Mouse (Mus musculus) forebrain, postnatal 0 days (tissue): ENCODE measurements around the gene Tstd3. TPM values are rescaled to one million over a fixed set of nuclear protein-coding genes. Genes with fewer than 3 reads are reported as not detected.

Experiments used
- ATAC-seq: fragments of 200-750 bp; cut with Nextera tagmentation; 2 replicates; pipeline ENCODE4 v1.8.0; 2017; ENCODE audit warnings: mild to moderate bottlenecking, moderate library complexity
- DNase-seq: peaks from one replicate; pipeline ENCODE4 v3.0.0-alpha.2; 2015
- H3K27ac ChIP-seq: fragments of 300-500 bp; sonication (generic); 2 replicates; pipeline ENCODE4 v1.5.1; 2014; ENCODE audit warnings: low read depth, mild to moderate bottlenecking, antibody characterized with exemption, low read length, moderate library complexity, mixed read lengths
- H3K27me3 ChIP-seq: fragments of 300-500 bp; sonication (generic); 2 replicates; pipeline ENCODE4 v1.6.1; 2014; ENCODE audit warnings: mild to moderate bottlenecking, low read length, mixed read lengths; ENCODE audit not compliant: insufficient read depth
- H3K36me3 ChIP-seq: fragments of 300-500 bp; sonication (generic); 2 replicates; pipeline ENCODE4 v1.6.1; 2014; ENCODE audit warnings: mild to moderate bottlenecking, moderate library complexity; ENCODE audit not compliant: insufficient read depth
- H3K4me1 ChIP-seq: fragments of 300-500 bp; sonication (generic); 2 replicates; pipeline ENCODE4 v1.6.1; 2014; ENCODE audit warnings: antibody characterized with exemption; ENCODE audit not compliant: insufficient read depth
- H3K4me2 ChIP-seq: fragments of 300-500 bp; sonication (generic); 2 replicates; pipeline ENCODE4 v1.6.1; 2014; ENCODE audit warnings: low read depth, mild to moderate bottlenecking, moderate library complexity
- H3K4me3 ChIP-seq: fragments of 300-500 bp; sonication (generic); 2 replicates; pipeline ENCODE4 v1.5.1; 2014; ENCODE audit warnings: low read depth, low read length, mixed read lengths
- H3K9ac ChIP-seq: fragments of 300-500 bp; sonication (generic); 2 replicates; pipeline ENCODE4 v1.6.1; 2014; ENCODE audit warnings: mild to moderate bottlenecking
- H3K9me3 ChIP-seq: fragments of 300-500 bp; sonication (generic); 2 replicates; pipeline ENCODE4 v1.6.1; 2016; ENCODE audit warnings: low read length
- CTCF ChIP-seq: sonication (generic); IDR thresholded peaks from 2 replicates; pipeline ENCODE4 v1.5.1; 2016; ENCODE audit warnings: antibody characterized with exemption, control low read depth, low read depth
- WGBS: fragments of 180-500 bp; shearing (Covaris S2); extraction: QIAGEN DNeasy Blood & Tissue Kit; methylation state at CpG from one replicate; pipeline ENCODE4 v1.1.7; 2014; 5-methylcytosine and 5-hydroxymethylcytosine counted together
- polyA plus RNA-seq: library from polyadenylated mRNA; unstranded; fragments of >200 nt; fragmentation: Nextera tagmentation; extraction: Ambion mirVana; gene quantifications from 2 replicates; pipeline ENCODE4 v1.2.1, GENCODE M21; 2015
- total RNA-seq: library from RNA; depleted of rRNA; stranded (reverse); fragments of >200 nt; gene quantifications from 2 replicates; pipeline ENCODE4 v1.2.3, GENCODE M21; 2014

Gene Tstd3
- total and polyA plus RNA-seq, 2 experiments from 2014 or later, result 15.9 to 16.6 TPM

GRCm38 (mm10) chr4:21772306-21772705 lies 5.3 kb upstream of the Tstd3 start:
- ATAC-seq, result no peak
- Histone ChIP-seq H3K4me1 (peaks cover 1% of the 10 kb centered on the region), H3K4me2 (no peak overlapping the region), H3K27ac (no peak overlapping the region), H3K9ac (no peak overlapping the region), H3K27me3 (no peaks in the 10 kb centered on the region), H3K9me3 (no peaks in the 10 kb centered on the region), H3K4me3 (no peak overlapping the region), H3K36me3 (no peaks in the 10 kb centered on the region)
- DNase-seq, result no peak
- no peak for TF ChIP-seq CTCF
- 100% methylated on average over 1 of the region's 1 CpGs for WGBS

- ATAC-seq (no peak), DNase-seq (no peak)
- TF ChIP-seq CTCF, result no peak
- Histone ChIP-seq H3K4me2 (no peak overlapping the region), H3K4me1 (no peaks in the 10 kb centered on the region), H3K9ac (no peak overlapping the region), H3K4me3 (no peak overlapping the region), H3K27ac (no peak overlapping the region), H3K9me3 (no peaks in the 10 kb centered on the region), H3K36me3 (no peaks in the 10 kb centered on the region), H3K27me3 (no peaks in the 10 kb centered on the region)
- WGBS, result 88% methylated on average over 1 of the region's 1 CpGs
These were observed 4.1 kb upstream of the Tstd3 start for GRCm38 (mm10) chr4:21771064-21771463.

- H3K36me3 ChIP-seq, result no peaks in the 10 kb centered on the region
- peak overlapping the region; percentile 61 for H3K4me3 ChIP-seq
- DNase-seq (peak; percentile 19), ATAC-seq (peak; percentile 46)
- no peak for TF ChIP-seq CTCF
- 17% methylated on average over 14 of the region's 14 CpGs for WGBS
- H3K27me3 ChIP-seq, result no peaks in the 10 kb centered on the region
- 0 out of 2 replicates have a peak overlapping the region, but pooled peaks have one; percentile 3 for H3K27ac ChIP-seq
- no peaks in the 10 kb centered on the region for H3K9me3 ChIP-seq
- H3K4me1 ChIP-seq, result no peaks in the 10 kb centered on the region
- peak overlapping the region; percentile 60 for H3K4me2 ChIP-seq
- H3K9ac ChIP-seq, result peak overlapping the region; percentile 65
These were observed 695 bp downstream of the Tstd3 start for GRCm38 (mm10) chr4:21766171-21766862.

- TF ChIP-seq CTCF, result no peak
- DNase-seq (no peak), ATAC-seq (no peak)
- WGBS, result 79% methylated on average over 4 of the region's 4 CpGs
- Histone ChIP-seq H3K27ac (no peak overlapping the region), H3K36me3 (no peaks in the 10 kb centered on the region), H3K9me3 (0 out of 2 replicates have a peak, but pooled peaks cover 3% of the 10 kb centered on the region), H3K9ac (no peak overlapping the region), H3K4me2 (no peak overlapping the region), H3K27me3 (no peaks in the 10 kb centered on the region), H3K4me3 (no peak overlapping the region), H3K4me1 (no peaks in the 10 kb centered on the region)
These were observed 3.2 kb downstream of the Tstd3 start for GRCm38 (mm10) chr4:21763827-21764226.

GRCm38 (mm10) chr4:21761416-21762160 lies 5.4 kb downstream of the Tstd3 start:
- H3K27ac ChIP-seq, result no peak overlapping the region
- 0 out of 2 replicates have a peak, but pooled peaks cover 3% of the 10 kb centered on the region for H3K9me3 ChIP-seq
- no peak overlapping the region for H3K4me3 ChIP-seq
- no peak for TF ChIP-seq CTCF
- DNase-seq (peak; percentile 49), ATAC-seq (0 out of 2 replicates have a peak, but pooled peaks have one; percentile 25)
- 46% methylated on average over 9 of the region's 9 CpGs for WGBS
- no peak overlapping the region for H3K4me2 ChIP-seq
- H3K36me3 ChIP-seq, result no peaks in the 10 kb centered on the region
- H3K9ac ChIP-seq, result no peak overlapping the region
- H3K4me1 ChIP-seq, result no peaks in the 10 kb centered on the region
- no peaks in the 10 kb centered on the region for H3K27me3 ChIP-seq

GRCm38 (mm10) chr4:21758860-21759259 lies 8.2 kb downstream of the Tstd3 start:
- Histone ChIP-seq H3K27me3 (no peaks in the 10 kb centered on the region), H3K4me1 (no peaks in the 10 kb centered on the region), H3K9ac (no peak overlapping the region), H3K27ac (no peak overlapping the region), H3K4me3 (no peak overlapping the region), H3K9me3 (0 out of 2 replicates have a peak, but pooled peaks cover 3% of the 10 kb centered on the region), H3K36me3 (no peaks in the 10 kb centered on the region), H3K4me2 (no peak overlapping the region)
- TF ChIP-seq CTCF, result no peak
- 60% methylated on average over 1 of the region's 1 CpGs for WGBS
- no peak for DNase-seq
- ATAC-seq, result no peak
